In genomic region chr16:35330451-35330850, GRCm38 (mm10) we compare ENCODE assay signal across 20 mouse cellular contexts. TPM values are rescaled to one million over a fixed set of nuclear protein-coding genes. Genes with fewer than 3 reads are reported as not detected.
A peak's percentile ranks its signal among the peaks of the same experiment; 100 is the strongest.
DNase-seq lines count a peak whose midpoint lies in the region; ATAC-seq and TF ChIP-seq lines count a peak whose summit lies in the region.
"Had no signal": no experiment of that assay in that cellular context is flagged by ENCODE, and none has a peak within 500 bp of the region (broad histone marks: within the 10 kb centered on the region; RNA-seq: fewer than 3 reads in every experiment).

No protein-coding gene starts in this region.

- H3K4me1 ChIP-seq in forebrain, embryonic 14.5 days (ENCODE audit: control insufficient read depth, insufficient read depth, low read length) = no peaks in the 10 kb centered on the region
- H3K4me1 ChIP-seq in forebrain, embryonic 11.5 days (replicated peaks; ENCODE audit: control insufficient read depth, insufficient read depth, low read length) = no peaks in the 10 kb centered on the region; the same call in 1 of the 2 replicates
- H3K4me1 ChIP-seq: embryonic facial prominence, embryonic 13.5 days had no signal

- no peaks in the 10 kb centered on the region for H3K27me3 ChIP-seq in forebrain, embryonic 14.5 days (replicated peaks; ENCODE audit: control insufficient read depth, insufficient read depth, low read length)
- no peaks in the 10 kb centered on the region for H3K27me3 ChIP-seq in forebrain, embryonic 11.5 days (ENCODE audit: control insufficient read depth, insufficient read depth, low read length)
- H3K27me3 ChIP-seq: embryonic facial prominence, embryonic 13.5 days; forebrain, embryonic 12.5 days; forebrain, embryonic 15.5 days; Patski had no signal

- ATAC-seq in forebrain, embryonic 14.5 days = no peak
- ATAC-seq in forebrain, embryonic 11.5 days (replicated peaks; ENCODE audit: low FRiP score) = no peak
- ATAC-seq: activated CD4-positive, CD25-positive, alpha-beta regulatory T cell, adult 4 months; forebrain, embryonic 15.5 days; forebrain, postnatal 0 days; Patski had no signal

- WGBS in forebrain, embryonic 14.5 days = 5% methylated on average over 1 of the region's 1 CpGs
- WGBS in forebrain, embryonic 11.5 days = 22% methylated on average over 1 of the region's 1 CpGs

- TF ChIP-seq CTCF in brain, embryonic 14.5 days (IDR thresholded peaks at IDR 0.05; ENCODE audit: borderline replicate concordance, extremely low read depth, insufficient read depth, insufficient read length) = no peak

- no peak overlapping the region for H3K4me2 ChIP-seq in forebrain, embryonic 14.5 days (ENCODE audit: low read length)
- H3K4me2 ChIP-seq in forebrain, embryonic 11.5 days (ENCODE audit: low read depth, low read length, severe bottlenecking) = no peak overlapping the region
- H3K4me2 ChIP-seq: embryonic facial prominence, embryonic 13.5 days; forebrain, embryonic 12.5 days; forebrain, embryonic 15.5 days had no signal

- TF ChIP-seq POLR2A in brain, embryonic 14.5 days (IDR thresholded peaks at IDR 0.05; ENCODE audit: borderline replicate concordance, extremely low read depth, insufficient read depth, insufficient read length, poor library complexity, severe bottlenecking) = no peak

- H3K36me3 ChIP-seq in forebrain, embryonic 14.5 days (ENCODE audit: control insufficient read depth, insufficient read depth, low read length) = 0 out of 2 replicates have a peak, but pooled peaks cover 3% of the 10 kb centered on the region
- no peaks in the 10 kb centered on the region for H3K36me3 ChIP-seq in forebrain, embryonic 11.5 days (ENCODE audit: control insufficient read depth, insufficient read depth, low read length)
- H3K36me3 ChIP-seq: forebrain, embryonic 15.5 days had no signal

- no peaks in the 10 kb centered on the region for H3K9me3 ChIP-seq in forebrain, embryonic 14.5 days (replicated peaks; ENCODE audit: control insufficient read depth, low read length)
- H3K9me3 ChIP-seq in forebrain, embryonic 11.5 days (ENCODE audit: control insufficient read depth, low read length) = no peaks in the 10 kb centered on the region
- H3K9me3 ChIP-seq: embryonic facial prominence, embryonic 13.5 days; forebrain, embryonic 12.5 days; forebrain, embryonic 15.5 days had no signal

- peak; percentile 24 for DNase-seq in forebrain, embryonic 14.5 days (ENCODE audit: low spot score)
- DNase-seq in forebrain, embryonic 11.5 days (ENCODE audit: low spot score) = no peak
- DNase-seq in brain, embryonic 14.5 days (ENCODE audit: low read depth) = peak; percentile 23
- peak; percentile 90 for DNase-seq in retina, postnatal 1 day
- no peak for DNase-seq in neural tube, embryonic 10.5 days (ENCODE audit: extremely low spot score, low spot score)
- no peak for DNase-seq in right cerebral cortex, adult 2 months (ENCODE audit: low spot score in 2 of 2)
- DNase-seq in gastrocnemius, postnatal 36 days = no peak
- DNase-seq: adrenal gland, adult 8-10 months; adrenal gland, postnatal 25 days; cerebellum, adult 11-12 months; cerebellum, adult 2 months; cerebellum, adult 9-10 months; cerebellum, postnatal 10 days; cerebellum, postnatal 25 days; forebrain, postnatal 0 days had no signal

- no peak overlapping the region for H3K9ac ChIP-seq in forebrain, embryonic 14.5 days (ENCODE audit: low read length)
- H3K9ac ChIP-seq in forebrain, embryonic 11.5 days (ENCODE audit: low read length) = no peak overlapping the region
- H3K9ac ChIP-seq: embryonic facial prominence, embryonic 13.5 days; forebrain, embryonic 12.5 days; forebrain, embryonic 15.5 days; forebrain, postnatal 0 days had no signal

- intact Hi-C loops in gastrocnemius, postnatal 36 days (cut with DNase I) = no loop called here

- no peak overlapping the region for H3K4me3 ChIP-seq in forebrain, embryonic 14.5 days (ENCODE audit: low read depth, low read length)
- H3K4me3 ChIP-seq in forebrain, embryonic 11.5 days (ENCODE audit: low read depth, low read length) = no peak overlapping the region
- H3K4me3 ChIP-seq: embryonic facial prominence, embryonic 13.5 days; forebrain, embryonic 12.5 days; forebrain, embryonic 15.5 days had no signal

- H3K27ac ChIP-seq in forebrain, embryonic 14.5 days (ENCODE audit: low read depth, low read length) = no peak overlapping the region
- H3K27ac ChIP-seq in forebrain, embryonic 11.5 days (ENCODE audit: low read depth, low read length) = no peak overlapping the region
- H3K27ac ChIP-seq: embryonic facial prominence, embryonic 13.5 days; forebrain, embryonic 12.5 days; forebrain, embryonic 15.5 days had no signal

RNA-seq across cellular contexts. Expression of gene Sec22a, which starts 33.3 kb away (rescaled TPM):
- polyA plus RNA-seq in forebrain, embryonic 14.5 days (2014; fragmentation: Nextera tagmentation; extraction: Ambion mirVana) = 47.7 and 49.4 TPM in 2 replicates
- 40.7 and 45.4 TPM in 2 replicates for polyA plus RNA-seq in forebrain, embryonic 11.5 days (2014; fragmentation: Nextera tagmentation; extraction: Ambion mirVana)
- polyA plus RNA-seq in brain, embryonic 14.5 days (2012; rRNA removed) = 17.0 and 22.6 TPM in 2 replicates
- 1 to 10 TPM; 4.0 to 6.1 TPM for total RNA-seq in gastrocnemius, postnatal 36 days (2021)

Comparison
In these comparisons a context has a peak if more than half of its experiments do, and no peak if none do; other contexts are left out.
1. DNase-seq: peak in forebrain, embryonic 14.5 days (single experiment), brain, embryonic 14.5 days (single experiment) and retina, postnatal 1 day (single experiment); none in forebrain, embryonic 11.5 days (single experiment), neural tube, embryonic 10.5 days (single experiment), right cerebral cortex, adult 2 months (0 of 2) and gastrocnemius, postnatal 36 days (0 of 2).